Mouse (Mus musculus) hindbrain, embryonic 11.5 days (tissue): ENCODE results near the gene Inka1. TPM values are rescaled to one million over a fixed set of nuclear protein-coding genes. Genes with fewer than 3 reads are reported as not detected.

ENCODE experiments used
- ATAC-seq: fragments of 200-750 bp; cut with Nextera tagmentation; 2 replicates; pipeline ENCODE4 v1.8.0; 2017; ENCODE audit warnings: mild to moderate bottlenecking, moderate TSS enrichment, moderate library complexity; ENCODE audit not compliant: low FRiP score
- DNase-seq: peaks from one replicate; pipeline ENCODE4 v3.0.0-alpha.2; 2015; ENCODE audit warnings: low spot score
- H3K27ac ChIP-seq: fragments of 300-500 bp; sonication (generic); 2 replicates; pipeline ENCODE4 v1.5.1; 2014; ENCODE audit warnings: mild to moderate bottlenecking, low read depth, low read length
- H3K27me3 ChIP-seq: fragments of 300-500 bp; sonication (generic); 2 replicates; pipeline ENCODE4 v1.6.1; 2014; ENCODE audit warnings: mild to moderate bottlenecking, low read length, moderate library complexity, mixed read lengths; ENCODE audit not compliant: control insufficient read depth, insufficient read depth
- H3K36me3 ChIP-seq: fragments of 300-500 bp; sonication (generic); 2 replicates; pipeline ENCODE4 v1.6.1; 2014; ENCODE audit warnings: mild to moderate bottlenecking, low read length, moderate library complexity, mixed read lengths; ENCODE audit not compliant: control insufficient read depth, insufficient read depth
- H3K4me1 ChIP-seq: fragments of 300-500 bp; sonication (generic); replicated peaks from 2 replicates; pipeline ENCODE4 v1.6.1; 2014; ENCODE audit warnings: low read length, mixed read lengths; ENCODE audit not compliant: control insufficient read depth, insufficient read depth
- H3K4me2 ChIP-seq: fragments of 300-500 bp; sonication (generic); replicated peaks from 2 replicates; pipeline ENCODE4 v1.6.1; 2014; ENCODE audit warnings: mild to moderate bottlenecking, low read depth, low read length
- H3K4me3 ChIP-seq: fragments of 300-500 bp; sonication (generic); 2 replicates; pipeline ENCODE4 v1.5.1; 2014; ENCODE audit warnings: low read depth, low read length
- H3K9ac ChIP-seq: fragments of 300-500 bp; sonication (generic); 2 replicates; pipeline ENCODE4 v1.6.1; 2014; ENCODE audit warnings: low read depth, low read length
- H3K9me3 ChIP-seq: fragments of 300-500 bp; sonication (generic); 2 replicates; pipeline ENCODE4 v1.6.1; 2016; ENCODE audit warnings: low read length; ENCODE audit not compliant: control insufficient read depth
- WGBS: fragments of 180-500 bp; shearing (Covaris S2); extraction: QIAGEN DNeasy Blood & Tissue Kit; methylation state at CpG from one replicate; pipeline ENCODE4 v1.1.7; 2014; 5-methylcytosine and 5-hydroxymethylcytosine counted together
- polyA plus RNA-seq: library from polyadenylated mRNA; unstranded; fragments of >200 nt; fragmentation: Nextera tagmentation; extraction: Ambion mirVana; gene quantifications from 2 replicates; pipeline ENCODE4 v1.2.1, GENCODE M21; 2014

Gene Inka1
- polyA plus RNA-seq, 1 experiment from 2014 or later = 56.4 TPM

DNA sequence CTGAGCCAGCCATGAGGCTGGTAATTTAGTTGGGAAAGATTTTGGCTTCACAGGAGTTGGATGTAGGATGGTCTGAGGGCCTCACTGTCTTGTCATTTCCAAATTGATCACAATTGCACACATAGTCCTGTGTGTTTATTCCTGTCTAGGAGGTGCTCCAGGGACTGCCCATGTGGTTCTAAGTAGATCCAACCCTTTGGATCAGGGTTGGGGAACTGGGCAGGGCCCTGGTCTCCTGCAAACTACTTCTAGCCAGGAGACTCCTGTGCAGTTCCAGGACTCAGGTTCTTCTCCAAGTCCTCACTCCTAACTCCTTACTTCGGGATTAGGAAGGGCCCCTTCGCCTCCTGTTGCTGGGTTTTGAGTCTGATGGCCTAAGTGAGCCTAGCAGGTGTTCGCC is 50.3 kb downstream of the Inka1 start, which contains the start of gene Camkv:
Gene Camkv, plus strand, starts transcription at position 301 of the 400 bp plus-strand sequence.
- DNase-seq (no peak), ATAC-seq (no peak)
- Histone ChIP-seq H3K36me3 (no peaks in the 10 kb centered on the region), H3K4me3 (peak within 1 kb of the TSS; percentile 41), H3K4me2 (peak within 1 kb of the TSS; percentile 69), H3K4me1 (peaks cover 17% of the 10 kb centered on the region), H3K9ac (peak within 1 kb of the TSS; percentile 52), H3K9me3 (no peaks in the 10 kb centered on the region), H3K27me3 (peaks cover 4% of the 10 kb centered on the region), H3K27ac (no peak within 1 kb of the TSS)
- 7% methylated on average over 3 of the region's 3 CpGs for WGBS

Other genes with a start within 250 kb of the Inka1 start
- 198 and 241 TPM in 2 replicates for gene Rbm5, start 214.9 kb downstream of the Inka1 start, polyA plus RNA-seq
- gene Rbm6, start 112.6 kb downstream of the Inka1 start, polyA plus RNA-seq = 113 and 114 TPM in 2 replicates
- 17.5 and 18.1 TPM in 2 replicates for gene Mon1a, start 97.7 kb downstream of the Inka1 start, polyA plus RNA-seq
- 0.31 and 0.60 TPM in 2 replicates for gene Mst1r, start 79.0 kb downstream of the Inka1 start, polyA plus RNA-seq
- gene Actl11, start 57.4 kb downstream of the Inka1 start, polyA plus RNA-seq = not detected in 2 replicates
- 3.6 and 4.5 TPM in 2 replicates for gene Camkv, start 50.2 kb downstream of the Inka1 start, polyA plus RNA-seq
- 21.8 and 22.6 TPM in 2 replicates for gene Traip, start 35.7 kb downstream of the Inka1 start, polyA plus RNA-seq
- 7.4 and 12.4 TPM in 2 replicates for gene Uba7, start 10.4 kb downstream of the Inka1 start, polyA plus RNA-seq
- gene Gm20661, start 2.8 kb downstream of the Inka1 start, polyA plus RNA-seq = 1.8 and 1.9 TPM in 2 replicates
- gene Cdhr4, start 6.6 kb upstream of the Inka1 start, polyA plus RNA-seq = 2.9 and 3.3 TPM in 2 replicates
- gene Gm20662, start 10.5 kb upstream of the Inka1 start, polyA plus RNA-seq = 0.10 and 0.14 TPM in 2 replicates
- 27.4 and 35.5 TPM in 2 replicates for gene Ip6k1, start 16.6 kb upstream of the Inka1 start, polyA plus RNA-seq
- 18.9 and 20.4 TPM in 2 replicates for gene Gmppb, start 63.4 kb upstream of the Inka1 start, polyA plus RNA-seq
- 1.6 and 1.8 TPM in 2 replicates for gene Amigo3, start 67.3 kb upstream of the Inka1 start, polyA plus RNA-seq
- gene Mst1, start 94.6 kb upstream of the Inka1 start, polyA plus RNA-seq = 0.25 TPM in 2 replicates
- 24.3 and 26.5 TPM in 2 replicates for gene Rnf123, start 97.5 kb upstream of the Inka1 start, polyA plus RNA-seq
- 54.3 and 55.3 TPM in 2 replicates for gene Apeh, start 108.7 kb upstream of the Inka1 start, polyA plus RNA-seq
- gene Bsn, start 204.5 kb upstream of the Inka1 start, polyA plus RNA-seq = 3.9 and 4.4 TPM in 2 replicates